Mouse (Mus musculus): ENCODE measurements at regions not wholly inside any gene's neighbourhood (a gene's known extent, or its start where the extent isn't known, plus 50 kb on each side); places are given as distances from the start of the nearest gene placed in this dataset.

DNA sequence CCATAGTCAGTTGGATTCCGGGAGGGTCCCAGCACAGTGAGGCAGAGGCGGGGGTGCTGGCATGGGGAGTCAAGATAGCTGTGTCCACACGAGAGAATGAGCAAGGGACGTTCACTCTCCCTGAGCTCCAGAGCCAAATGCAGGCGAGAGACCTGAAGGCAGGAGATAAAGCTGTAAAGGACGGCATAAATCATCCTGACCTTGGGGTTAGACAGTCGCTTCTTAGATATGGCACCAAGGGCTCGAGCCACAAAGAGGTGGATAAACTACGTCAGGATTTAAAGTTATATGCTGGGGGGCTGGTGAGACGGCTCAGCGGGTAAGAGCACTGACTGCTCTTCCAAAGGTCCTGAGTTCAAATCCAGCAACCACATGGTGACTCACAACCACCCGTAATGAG is 70.6 kb upstream of the A530016L24Rik start:
- Histone ChIP-seq H3K36me3 (ENCODE audit: control insufficient read depth, insufficient read depth, low read length) (no peaks in the 10 kb centered on the region), H3K4me1 (ENCODE audit: control insufficient read depth, insufficient read depth, insufficient read length, low read length) (no peaks in the 10 kb centered on the region), H3K27me3 (ENCODE audit: control insufficient read depth, insufficient read depth, low read length) (no peaks in the 10 kb centered on the region), H3K27ac (ENCODE audit: insufficient read depth, low read depth, low read length) (no peak overlapping the region), H3K4me3 (ENCODE audit: low read depth, low read length) (no peak overlapping the region)
- TF ChIP-seq POLR2A (IDR thresholded peaks at IDR 0.05; ENCODE audit: low read depth, low read length) (no peak), CTCF (IDR thresholded peaks at IDR 0.05; ENCODE audit: extremely low read depth, insufficient read length, insufficient replicate concordance, low read depth, low read length) (no peak)
- WGBS, result 32% methylated on average over 12 of the region's 12 CpGs

DNA sequence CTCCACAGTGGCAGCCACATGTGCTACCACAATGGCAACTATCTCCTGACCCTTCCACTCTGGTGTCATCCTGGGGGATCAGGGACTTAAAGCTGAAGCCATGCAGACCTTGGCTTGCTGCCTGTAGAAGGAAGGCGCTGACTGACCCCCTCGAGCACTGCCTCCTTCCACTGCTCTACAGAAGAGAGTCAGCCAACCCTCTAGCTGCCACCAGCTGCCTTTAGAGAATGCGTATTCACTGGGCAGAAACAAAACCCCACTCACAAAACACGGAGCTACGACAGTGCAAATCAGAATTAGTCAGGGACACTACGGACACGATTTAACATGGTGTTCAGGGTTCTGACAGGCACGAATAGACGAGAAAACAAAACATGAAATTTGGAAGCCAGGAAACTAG is 67.1 kb upstream of the A530016L24Rik start:
- Histone ChIP-seq H3K36me3 (ENCODE audit: control insufficient read depth, insufficient read depth, low read length) (no peaks in the 10 kb centered on the region), H3K4me1 (ENCODE audit: control insufficient read depth, insufficient read depth, insufficient read length, low read length) (no peaks in the 10 kb centered on the region), H3K27me3 (ENCODE audit: control insufficient read depth, insufficient read depth, low read length) (no peaks in the 10 kb centered on the region), H3K27ac (ENCODE audit: insufficient read depth, low read depth, low read length) (no peak overlapping the region), H3K4me3 (ENCODE audit: low read depth, low read length) (no peak overlapping the region)
- TF ChIP-seq CTCF (IDR thresholded peaks at IDR 0.05; ENCODE audit: extremely low read depth, insufficient read length, insufficient replicate concordance, low read depth, low read length), result no peak
- no peak for TF ChIP-seq POLR2A (IDR thresholded peaks at IDR 0.05; ENCODE audit: low read depth, low read length)
- 91% methylated on average over 9 of the region's 9 CpGs for WGBS

DNA sequence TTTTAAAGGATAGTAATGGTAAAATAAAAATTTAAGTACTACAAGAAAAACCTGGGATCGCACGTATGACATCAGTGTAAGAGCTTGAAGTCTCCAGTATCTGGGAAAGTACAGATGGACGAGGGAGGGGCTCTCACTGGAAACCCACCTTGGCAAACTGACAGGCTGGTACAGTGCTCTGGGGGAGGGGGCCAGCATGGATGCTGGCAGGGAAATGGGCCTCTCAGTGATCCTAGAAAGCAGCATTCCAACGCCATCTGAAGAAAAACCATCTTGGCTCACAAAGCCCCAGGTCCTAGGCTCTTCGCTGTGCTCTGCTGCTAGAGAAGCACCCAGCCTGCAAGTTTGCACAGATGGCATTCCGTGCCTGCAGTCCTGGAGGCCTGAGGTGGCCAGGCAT is 65.1 kb upstream of the A530016L24Rik start:
- H3K27me3 ChIP-seq (ENCODE audit: control insufficient read depth, insufficient read depth, low read length), result no peaks in the 10 kb centered on the region
- WGBS, result 90% methylated on average over 6 of the region's 6 CpGs
- H3K4me3 ChIP-seq (ENCODE audit: low read depth, low read length), result no peak overlapping the region
- H3K36me3 ChIP-seq (ENCODE audit: control insufficient read depth, insufficient read depth, low read length), result no peaks in the 10 kb centered on the region
- no peak overlapping the region for H3K27ac ChIP-seq (ENCODE audit: insufficient read depth, low read depth, low read length)
- TF ChIP-seq POLR2A (IDR thresholded peaks at IDR 0.05; ENCODE audit: low read depth, low read length) (no peak), CTCF (IDR thresholded peaks at IDR 0.05; ENCODE audit: extremely low read depth, insufficient read length, insufficient replicate concordance, low read depth, low read length) (no peak)
- H3K4me1 ChIP-seq (ENCODE audit: control insufficient read depth, insufficient read depth, insufficient read length, low read length), result peaks cover 3% of the 10 kb centered on the region

DNA sequence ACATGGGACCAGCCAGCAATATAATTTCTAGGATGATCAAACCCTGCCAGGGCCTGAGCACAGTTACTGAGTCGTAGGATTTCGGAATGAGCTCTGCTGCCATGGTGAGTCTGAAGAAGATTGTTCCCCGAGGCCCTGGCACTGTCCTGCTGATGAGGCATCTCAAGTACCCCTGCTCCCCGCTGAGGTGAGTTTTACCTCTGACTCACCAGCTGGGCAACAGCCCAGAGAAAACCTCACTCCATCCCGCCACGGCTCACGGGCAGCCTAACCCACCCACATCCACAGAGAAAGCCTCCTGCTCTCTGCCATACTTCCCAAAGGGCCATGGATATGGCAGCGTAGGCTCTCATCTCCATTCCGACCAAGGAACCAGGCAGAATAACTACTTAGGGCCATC is 62.6 kb upstream of the A530016L24Rik start:
- TF ChIP-seq POLR2A (IDR thresholded peaks at IDR 0.05; ENCODE audit: low read depth, low read length) (no peak), CTCF (IDR thresholded peaks at IDR 0.05; ENCODE audit: extremely low read depth, insufficient read length, insufficient replicate concordance, low read depth, low read length) (no peak)
- Histone ChIP-seq H3K27me3 (ENCODE audit: control insufficient read depth, insufficient read depth, low read length) (no peaks in the 10 kb centered on the region), H3K36me3 (ENCODE audit: control insufficient read depth, insufficient read depth, low read length) (no peaks in the 10 kb centered on the region), H3K4me3 (ENCODE audit: low read depth, low read length) (no peak overlapping the region), H3K27ac (ENCODE audit: insufficient read depth, low read depth, low read length) (no peak overlapping the region), H3K4me1 (ENCODE audit: control insufficient read depth, insufficient read depth, insufficient read length, low read length) (peaks cover 3% of the 10 kb centered on the region)
- 78% methylated on average over 9 of the region's 9 CpGs for WGBS

DNA sequence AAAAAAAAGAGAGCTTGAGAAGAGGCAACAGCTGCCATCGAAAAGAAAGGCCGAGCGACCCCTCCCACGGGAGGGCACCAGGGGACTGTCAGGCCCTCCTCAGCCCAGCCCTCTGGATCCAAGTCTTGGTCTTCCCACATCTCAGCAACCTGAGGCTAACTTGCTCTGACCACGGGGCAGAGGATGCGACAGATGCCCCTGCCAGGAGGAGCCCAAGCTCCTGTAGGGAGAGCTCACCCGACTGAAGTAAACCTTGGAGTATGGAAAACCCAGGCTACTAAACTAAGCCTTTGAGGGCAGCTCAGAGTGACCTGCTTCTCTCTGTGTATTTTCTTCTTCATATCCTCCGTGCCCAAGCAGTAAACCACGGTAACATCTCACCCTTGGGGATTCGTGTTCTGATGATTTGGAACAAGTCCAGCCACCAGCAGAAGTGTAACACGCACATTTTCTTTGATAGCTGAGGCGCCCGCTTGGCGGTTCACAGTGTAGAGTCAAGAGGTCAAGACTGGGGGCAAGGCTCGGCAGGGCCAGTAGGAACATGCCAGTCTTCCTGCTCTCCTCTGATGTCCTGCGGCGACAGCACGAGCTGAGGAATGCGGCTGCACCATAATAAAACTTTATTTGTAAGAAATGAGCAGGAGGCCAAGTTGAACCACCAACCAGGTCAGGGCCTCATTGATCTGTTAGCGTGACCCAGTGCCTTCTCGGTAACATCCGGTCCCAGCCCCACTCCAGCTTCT is 59.0 kb upstream of the A530016L24Rik start:
- Histone ChIP-seq H3K27me3 (ENCODE audit: control insufficient read depth, insufficient read depth, low read length) (no peaks in the 10 kb centered on the region), H3K27ac (ENCODE audit: insufficient read depth, low read depth, low read length) (no peak overlapping the region), H3K36me3 (ENCODE audit: control insufficient read depth, insufficient read depth, low read length) (no peaks in the 10 kb centered on the region), H3K4me3 (ENCODE audit: low read depth, low read length) (no peak overlapping the region), H3K4me1 (ENCODE audit: control insufficient read depth, insufficient read depth, insufficient read length, low read length) (peaks cover 3% of the 10 kb centered on the region)
- 61% methylated on average over 22 of the region's 22 CpGs for WGBS
- TF ChIP-seq POLR2A (IDR thresholded peaks at IDR 0.05; ENCODE audit: low read depth, low read length) (no peak), CTCF (IDR thresholded peaks at IDR 0.05; ENCODE audit: extremely low read depth, insufficient read length, insufficient replicate concordance, low read depth, low read length) (no peak)

DNA sequence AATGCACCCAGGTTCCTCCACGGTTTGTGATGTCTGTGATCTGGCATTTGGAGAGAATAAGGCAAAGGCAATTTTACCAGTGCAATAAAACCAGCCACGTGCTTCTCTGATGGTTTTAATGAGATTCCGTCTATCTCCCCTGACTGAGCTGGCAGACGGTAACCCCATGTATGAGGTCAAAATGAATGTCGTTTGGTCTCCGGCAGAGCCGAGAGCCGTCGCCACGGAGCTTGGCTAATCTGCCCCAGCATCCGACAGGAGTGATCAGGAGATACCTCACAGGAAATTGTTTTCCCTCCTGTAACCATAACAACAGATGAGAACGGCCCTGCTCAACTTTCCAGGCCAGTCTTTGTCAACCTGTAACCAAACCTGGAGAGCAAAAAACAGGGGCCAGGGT is 55.9 kb upstream of the A530016L24Rik start:
- Histone ChIP-seq H3K27ac (ENCODE audit: insufficient read depth, low read depth, low read length) (no peak overlapping the region), H3K36me3 (ENCODE audit: control insufficient read depth, insufficient read depth, low read length) (no peaks in the 10 kb centered on the region), H3K27me3 (ENCODE audit: control insufficient read depth, insufficient read depth, low read length) (no peaks in the 10 kb centered on the region), H3K4me1 (ENCODE audit: control insufficient read depth, insufficient read depth, insufficient read length, low read length) (peaks cover 3% of the 10 kb centered on the region), H3K4me3 (ENCODE audit: low read depth, low read length) (no peak overlapping the region)
- TF ChIP-seq POLR2A (IDR thresholded peaks at IDR 0.05; ENCODE audit: low read depth, low read length) (no peak), CTCF (IDR thresholded peaks at IDR 0.05; ENCODE audit: extremely low read depth, insufficient read length, insufficient replicate concordance, low read depth, low read length) (no peak)
- WGBS, result 22% methylated on average over 12 of the region's 12 CpGs

DNA sequence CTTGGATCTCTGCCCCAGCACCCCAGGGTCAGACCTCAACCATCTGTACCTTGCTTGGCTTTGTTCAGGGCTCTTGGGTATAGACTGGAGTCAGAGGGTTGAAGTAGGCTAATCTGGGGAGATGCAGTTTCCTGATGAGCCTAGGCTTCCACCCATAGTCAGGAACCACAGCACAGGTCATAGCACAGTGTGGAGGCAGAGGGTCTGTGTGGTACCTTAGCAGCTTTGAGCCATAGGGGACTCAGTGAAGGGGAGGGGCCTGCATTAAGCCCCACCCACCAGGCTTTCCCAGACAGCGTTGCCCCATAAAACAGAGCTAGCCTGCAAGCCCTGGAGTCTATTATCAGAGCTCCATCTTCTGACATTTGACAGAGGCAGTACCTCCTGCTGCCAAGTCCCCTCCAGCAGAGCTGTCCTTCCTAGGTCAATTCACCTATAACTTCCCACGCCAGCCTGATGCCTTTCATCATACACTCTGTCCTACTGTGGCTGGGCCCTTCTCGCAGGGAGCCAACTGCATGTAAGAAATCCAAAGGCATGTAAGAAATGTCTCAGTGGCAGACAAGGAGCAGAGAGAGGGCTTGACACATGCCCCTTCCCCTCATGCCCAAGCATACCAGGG is 54.5 kb upstream of the A530016L24Rik start:
- no peak overlapping the region for H3K4me3 ChIP-seq (ENCODE audit: low read depth, low read length)
- H3K27ac ChIP-seq (ENCODE audit: insufficient read depth, low read depth, low read length), result no peak overlapping the region
- H3K36me3 ChIP-seq (ENCODE audit: control insufficient read depth, insufficient read depth, low read length), result no peaks in the 10 kb centered on the region
- TF ChIP-seq POLR2A (IDR thresholded peaks at IDR 0.05; ENCODE audit: low read depth, low read length) (no peak), CTCF (IDR thresholded peaks at IDR 0.05; ENCODE audit: extremely low read depth, insufficient read length, insufficient replicate concordance, low read depth, low read length) (no peak)
- no peaks in the 10 kb centered on the region for H3K4me1 ChIP-seq (ENCODE audit: control insufficient read depth, insufficient read depth, insufficient read length, low read length)
- H3K27me3 ChIP-seq (ENCODE audit: control insufficient read depth, insufficient read depth, low read length), result no peaks in the 10 kb centered on the region
- 52% methylated on average over 3 of the region's 3 CpGs for WGBS
